Mouse (Mus musculus) limb, embryonic 15.5 days (tissue): ENCODE measurements around the gene C1qtnf6. TPM values are rescaled to one million over a fixed set of nuclear protein-coding genes. Genes with fewer than 3 reads are reported as not detected.

Experiments used
- ATAC-seq: fragments of 200-750 bp; cut with Nextera tagmentation; 2 replicates; pipeline ENCODE4 v1.8.0; 2017; ENCODE audit warnings: low read depth, moderate TSS enrichment; ENCODE audit not compliant: insufficient number of reproducible peaks, low FRiP score, low TSS enrichment
- H3K27ac ChIP-seq: fragments of 300-500 bp; sonication (generic); 2 replicates; pipeline ENCODE4 v1.5.1; 2015; ENCODE audit warnings: moderate library complexity, mild to moderate bottlenecking, inconsistent platforms
- H3K27me3 ChIP-seq: fragments of 300-500 bp; sonication (generic); 2 replicates; pipeline ENCODE4 v1.6.1; 2015; ENCODE audit warnings: inconsistent platforms
- H3K36me3 ChIP-seq: fragments of 300-500 bp; sonication (generic); 2 replicates; pipeline ENCODE4 v1.6.1; 2015; ENCODE audit warnings: inconsistent platforms
- H3K4me1 ChIP-seq: fragments of 300-500 bp; sonication (generic); 2 replicates; pipeline ENCODE4 v1.6.1; 2015; ENCODE audit warnings: inconsistent platforms
- H3K4me2 ChIP-seq: fragments of 300-500 bp; sonication (generic); 2 replicates; pipeline ENCODE4 v1.6.1; 2015; ENCODE audit warnings: mild to moderate bottlenecking, inconsistent platforms
- H3K4me3 ChIP-seq: fragments of 300-500 bp; sonication (generic); 2 replicates; pipeline ENCODE4 v1.5.1; 2015; ENCODE audit warnings: mild to moderate bottlenecking, inconsistent platforms
- H3K9ac ChIP-seq: fragments of 300-500 bp; sonication (generic); 2 replicates; pipeline ENCODE4 v1.6.1; 2015; ENCODE audit warnings: inconsistent platforms
- H3K9me3 ChIP-seq: fragments of 300-500 bp; sonication (generic); 2 replicates; pipeline ENCODE4 v1.6.1; 2016; ENCODE audit warnings: inconsistent platforms
- WGBS: fragments of 180-500 bp; shearing (Covaris S2); methylation state at CpG from one replicate; pipeline ENCODE4 v1.1.7; 2015; 5-methylcytosine and 5-hydroxymethylcytosine counted together
- polyA plus RNA-seq: library from polyadenylated mRNA; unstranded; fragments of >200 nt; fragmentation: Nextera tagmentation; extraction: Ambion mirVana; gene quantifications from 2 replicates; pipeline ENCODE4 v1.2.1, GENCODE M21; 2015

Gene C1qtnf6
- polyA plus RNA-seq, 1 experiment from 2014 or later, result 52.3 TPM

- no peaks in the 10 kb centered on the region for H3K36me3 ChIP-seq
- H3K27me3 ChIP-seq, result peaks cover 39% of the 10 kb centered on the region; the same call in 1 of the 2 replicates
- H3K4me1 ChIP-seq, result peaks cover 12% of the 10 kb centered on the region; the same call in 1 of the 2 replicates
- H3K4me2 ChIP-seq, result no peak overlapping the region
- H3K9ac ChIP-seq, result 0 out of 2 replicates have a peak overlapping the region, but pooled peaks have one; percentile 14
- H3K4me3 ChIP-seq, result no peak overlapping the region
- H3K9me3 ChIP-seq, result no peaks in the 10 kb centered on the region
- ATAC-seq, result no peak
- 51% methylated on average over 7 of the region's 7 CpGs for WGBS
- no peak overlapping the region for H3K27ac ChIP-seq
Observed at GRCm38 (mm10) chr15:78542767-78543303, 11.6 kb upstream of the C1qtnf6 start.

DNA sequence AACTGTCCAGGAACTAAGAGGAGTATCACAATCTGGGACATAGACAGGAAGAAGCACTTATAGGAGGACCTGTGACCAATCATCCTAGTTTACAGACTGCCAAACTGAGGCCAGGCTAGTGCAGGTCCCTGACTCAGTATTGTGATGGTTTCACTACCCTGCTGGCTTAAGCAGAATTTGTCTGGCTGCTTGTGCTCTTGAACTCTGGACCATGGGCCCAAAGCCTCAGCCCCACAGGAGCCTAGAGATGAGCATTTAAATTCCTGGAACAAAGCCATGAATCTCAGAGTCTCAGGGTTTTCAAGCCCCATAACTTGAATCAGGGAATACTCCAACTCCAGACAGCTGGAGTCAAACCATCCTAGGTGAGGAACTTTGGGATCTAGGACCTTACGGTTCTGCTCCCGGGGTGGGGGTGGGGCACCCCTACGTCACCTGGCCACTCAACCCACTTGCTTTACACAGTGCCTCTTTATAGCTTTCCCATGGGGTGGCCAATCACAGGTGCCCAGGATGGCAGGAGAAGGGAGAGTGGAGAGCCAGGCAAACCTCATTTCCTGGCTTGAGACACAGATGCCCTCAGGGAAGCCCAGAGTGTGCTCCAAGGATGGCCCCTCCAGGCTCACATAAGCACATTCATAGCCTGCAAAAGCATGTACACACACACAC is 11.0 kb upstream of the C1qtnf6 start:
- no peak for ATAC-seq
- 41% methylated on average over 3 of the region's 3 CpGs for WGBS
- Histone ChIP-seq H3K4me2 (no peak overlapping the region), H3K9me3 (no peaks in the 10 kb centered on the region), H3K4me3 (no peak overlapping the region), H3K9ac (0 out of 2 replicates have a peak overlapping the region, but pooled peaks have one; percentile 14), H3K4me1 (peaks cover 12% of the 10 kb centered on the region; the same call in 1 of the 2 replicates), H3K27me3 (peaks cover 39% of the 10 kb centered on the region; the same call in 1 of the 2 replicates), H3K27ac (no peak overlapping the region), H3K36me3 (no peaks in the 10 kb centered on the region)

DNA sequence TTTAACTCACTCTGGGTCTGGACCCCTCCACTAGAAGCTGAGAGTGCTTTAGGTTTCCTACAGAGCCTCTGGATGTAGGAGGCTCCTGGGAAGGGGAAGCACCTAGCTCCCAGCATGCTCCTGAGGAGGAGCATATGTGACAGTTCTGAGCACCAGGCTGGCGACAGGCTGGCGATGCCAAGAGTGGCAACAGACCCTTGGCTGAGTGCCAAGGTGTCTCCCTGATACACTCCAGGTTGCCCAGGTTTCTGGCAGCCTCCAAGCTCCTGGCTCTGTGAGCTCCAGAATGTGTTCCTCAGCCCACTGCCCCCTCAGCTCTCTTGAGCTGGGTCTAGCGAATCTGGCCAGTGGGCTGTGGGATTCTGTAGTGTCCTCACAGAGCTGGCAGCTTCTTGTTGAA is 10.4 kb upstream of the C1qtnf6 start:
- peaks cover 12% of the 10 kb centered on the region; the same call in 1 of the 2 replicates for H3K4me1 ChIP-seq
- no peaks in the 10 kb centered on the region for H3K9me3 ChIP-seq
- H3K4me3 ChIP-seq, result no peak overlapping the region
- no peak for ATAC-seq
- 47% methylated on average over 3 of the region's 3 CpGs for WGBS
- no peaks in the 10 kb centered on the region for H3K36me3 ChIP-seq
- H3K9ac ChIP-seq, result no peak overlapping the region
- no peak overlapping the region for H3K27ac ChIP-seq
- H3K27me3 ChIP-seq, result peaks cover 39% of the 10 kb centered on the region; the same call in 1 of the 2 replicates
- no peak overlapping the region for H3K4me2 ChIP-seq

GRCm38 (mm10) chr15:78541036-78541435 is 9.8 kb upstream of the C1qtnf6 start:
- Histone ChIP-seq H3K9me3 (no peaks in the 10 kb centered on the region), H3K4me3 (no peak overlapping the region), H3K4me2 (no peak overlapping the region), H3K27ac (no peak overlapping the region), H3K4me1 (peaks cover 12% of the 10 kb centered on the region; the same call in 1 of the 2 replicates), H3K27me3 (peaks cover 39% of the 10 kb centered on the region; the same call in 1 of the 2 replicates), H3K9ac (no peak overlapping the region), H3K36me3 (no peaks in the 10 kb centered on the region)
- 78% methylated on average over 3 of the region's 3 CpGs for WGBS
- no peak for ATAC-seq

- H3K9ac ChIP-seq, result no peak overlapping the region
- 59% methylated on average over 10 of the region's 10 CpGs for WGBS
- no peak overlapping the region for H3K4me3 ChIP-seq
- H3K4me2 ChIP-seq, result no peak overlapping the region
- H3K36me3 ChIP-seq, result no peaks in the 10 kb centered on the region
- H3K9me3 ChIP-seq, result no peaks in the 10 kb centered on the region
- H3K4me1 ChIP-seq, result peaks cover 14% of the 10 kb centered on the region
- peaks cover 13% of the 10 kb centered on the region; the same call in 1 of the 2 replicates for H3K27me3 ChIP-seq
- no peak overlapping the region for H3K27ac ChIP-seq
- ATAC-seq, result no peak
Observed at GRCm38 (mm10) chr15:78535723-78536421, 4.7 kb upstream of the C1qtnf6 start.

- Histone ChIP-seq H3K9me3 (no peaks in the 10 kb centered on the region), H3K27ac (no peak overlapping the region), H3K4me2 (no peak overlapping the region), H3K4me1 (peaks cover 37% of the 10 kb centered on the region), H3K9ac (no peak overlapping the region), H3K27me3 (no peaks in the 10 kb centered on the region), H3K4me3 (no peak overlapping the region), H3K36me3 (no peaks in the 10 kb centered on the region)
- no peak for ATAC-seq
- 73% methylated on average over 10 of the region's 10 CpGs for WGBS
Observed at GRCm38 (mm10) chr15:78533346-78533835, 2.2 kb upstream of the C1qtnf6 start.

GRCm38 (mm10) chr15:78532566-78533345 is 1.5 kb upstream of the C1qtnf6 start:
- H3K27ac ChIP-seq, result peak overlapping the region; percentile 73
- no peak overlapping the region for H3K4me2 ChIP-seq
- H3K9me3 ChIP-seq, result no peaks in the 10 kb centered on the region
- H3K9ac ChIP-seq, result no peak overlapping the region
- H3K4me1 ChIP-seq, result peaks cover 42% of the 10 kb centered on the region
- H3K4me3 ChIP-seq, result no peak overlapping the region
- ATAC-seq, result no peak
- 64% methylated on average over 10 of the region's 10 CpGs for WGBS
- no peaks in the 10 kb centered on the region for H3K27me3 ChIP-seq
- no peaks in the 10 kb centered on the region for H3K36me3 ChIP-seq

DNA sequence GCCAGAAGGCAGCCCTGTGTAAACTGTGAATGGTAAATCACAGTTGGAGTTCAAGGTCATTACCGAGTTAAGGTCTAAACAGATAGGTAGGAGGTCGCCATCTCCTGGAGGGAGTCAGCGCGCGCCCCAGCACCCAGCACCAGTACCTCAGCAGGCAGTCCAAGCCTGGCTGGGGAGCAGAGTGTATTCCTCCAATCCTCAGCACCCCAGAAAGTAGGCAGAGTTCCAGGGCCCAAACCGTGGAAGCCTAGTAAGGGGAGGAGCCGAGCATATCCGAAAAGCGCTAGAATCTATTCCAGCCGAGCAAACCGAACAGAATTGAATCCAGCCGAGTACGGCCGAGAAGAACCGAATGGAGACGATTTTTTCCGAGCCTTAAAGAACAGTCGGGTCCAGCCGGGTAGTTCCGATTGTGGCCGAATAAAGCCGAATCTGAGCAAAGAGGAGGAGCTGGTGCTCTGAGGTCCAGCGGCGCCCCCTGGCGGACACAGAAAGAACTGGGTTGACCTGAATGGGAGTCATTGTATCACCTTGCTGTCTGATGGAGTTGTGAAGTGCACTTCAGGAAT is 769 bp upstream of the C1qtnf6 start:
- under 1% methylated on average over 25 of the region's 25 CpGs for whole genome bisulfite sequencing
- Histone ChIP-seq H3K9me3 (no peaks in the 10 kb centered on the region), H3K27ac (peak overlapping the region; percentile 82), H3K4me2 (peak overlapping the region; percentile 56), H3K9ac (peak overlapping the region; percentile 28; the same call in 1 of the 2 replicates), H3K27me3 (no peaks in the 10 kb centered on the region), H3K4me3 (peak overlapping the region; percentile 32), H3K36me3 (no peaks in the 10 kb centered on the region), H3K4me1 (peaks cover 46% of the 10 kb centered on the region)
- peak; percentile 80 for ATAC-seq

DNA sequence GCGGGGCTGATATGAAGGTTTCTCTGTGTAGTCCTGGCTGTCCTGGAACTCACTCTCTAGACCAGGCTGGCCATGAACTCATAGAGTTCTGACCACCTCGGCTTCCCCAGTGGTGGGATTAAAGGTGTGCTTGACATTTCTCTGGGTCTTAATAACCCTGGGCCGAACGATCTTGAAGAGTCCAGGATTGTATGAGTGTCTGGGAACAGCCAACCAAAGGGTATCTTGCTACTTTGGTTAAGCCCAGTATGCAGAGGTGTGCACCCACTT is 170 bp upstream of the C1qtnf6 start:
- H3K27ac ChIP-seq, result peak overlapping the region; percentile 82
- peaks cover 46% of the 10 kb centered on the region for H3K4me1 ChIP-seq
- 66% methylated on average over 4 of the region's 4 CpGs for WGBS
- H3K36me3 ChIP-seq, result 0 out of 2 replicates have a peak, but pooled peaks cover 1% of the 10 kb centered on the region
- H3K4me3 ChIP-seq, result peak overlapping the region; percentile 32; the same call in 1 of the 2 replicates
- H3K9me3 ChIP-seq, result no peaks in the 10 kb centered on the region
- no peaks in the 10 kb centered on the region for H3K27me3 ChIP-seq
- peak overlapping the region; percentile 56; the same call in 1 of the 2 replicates for H3K4me2 ChIP-seq
- ATAC-seq, result no peak
- no peak overlapping the region for H3K9ac ChIP-seq

DNA sequence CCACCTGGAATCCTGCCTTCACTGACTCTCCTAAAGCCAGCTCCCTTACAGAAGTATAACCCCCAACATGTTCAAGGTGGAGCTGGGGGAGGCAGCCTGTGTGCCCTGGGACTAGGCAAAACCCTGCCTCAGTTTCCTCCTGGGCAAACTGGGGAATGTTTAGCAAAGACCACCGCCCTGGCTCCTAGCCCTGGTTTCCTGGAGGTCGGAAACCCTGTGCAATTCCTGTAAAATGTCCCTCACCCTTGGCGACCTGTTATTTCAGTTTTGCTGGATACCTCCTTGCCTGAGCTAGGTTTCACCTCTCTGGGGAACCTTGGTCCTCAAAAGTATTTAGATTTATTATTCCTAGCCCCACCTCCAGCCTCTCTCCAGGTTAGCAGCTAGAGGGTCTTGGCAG is 1.1 kb downstream of the C1qtnf6 start:
- peak overlapping the region; percentile 44; the same call in 1 of the 2 replicates for H3K4me3 ChIP-seq
- ATAC-seq, result no peak
- H3K9me3 ChIP-seq, result no peaks in the 10 kb centered on the region
- H3K27me3 ChIP-seq, result no peaks in the 10 kb centered on the region
- peak overlapping the region; percentile 72 for H3K4me2 ChIP-seq
- 72% methylated on average over 3 of the region's 3 CpGs for WGBS
- H3K9ac ChIP-seq, result peak overlapping the region; percentile 54; the same call in 1 of the 2 replicates
- peak overlapping the region; percentile 79 for H3K27ac ChIP-seq
- peaks cover 6% of the 10 kb centered on the region; the same call in 1 of the 2 replicates for H3K36me3 ChIP-seq
- peaks cover 46% of the 10 kb centered on the region for H3K4me1 ChIP-seq

GRCm38 (mm10) chr15:78529428-78529990 is 1.7 kb downstream of the C1qtnf6 start:
- peak; percentile 72 for ATAC-seq
- Histone ChIP-seq H3K4me2 (peak overlapping the region; percentile 72), H3K27ac (peak overlapping the region; percentile 79), H3K9ac (peak overlapping the region; percentile 54), H3K4me3 (peak overlapping the region; percentile 44), H3K27me3 (no peaks in the 10 kb centered on the region), H3K4me1 (peaks cover 46% of the 10 kb centered on the region), H3K36me3 (peaks cover 12% of the 10 kb centered on the region; the same call in 1 of the 2 replicates), H3K9me3 (no peaks in the 10 kb centered on the region)
- WGBS, result 4% methylated on average over 15 of the region's 15 CpGs
